Mouse (Mus musculus) liver, adult 2 months (tissue): ENCODE measurements around the gene Stmn1. TPM values are rescaled to one million over a fixed set of nuclear protein-coding genes. Genes with fewer than 3 reads are reported as not detected.

Experiments used
- DNase-seq: peaks from one replicate; pipeline ENCODE4 v3.0.0-alpha.2; 2011; ENCODE audit warnings: low read depth, low spot score; ENCODE audit errors: extremely low read depth
- H3K27ac ChIP-seq: fragments of 200-500 bp; replicated peaks from 2 replicates; pipeline ENCODE4 v1.5.1; 2012; ENCODE audit warnings: low read depth, mild to moderate bottlenecking, control low read depth, inconsistent platforms, low read length; ENCODE audit not compliant: insufficient read depth
- H3K27me3 ChIP-seq: fragments of 200-500 bp; 2 replicates; pipeline ENCODE4 v1.6.1; 2012; ENCODE audit warnings: mild to moderate bottlenecking, moderate library complexity, low read length, inconsistent platforms; ENCODE audit not compliant: control insufficient read depth, insufficient read depth
- H3K36me3 ChIP-seq: fragments of 200-500 bp; 2 replicates; pipeline ENCODE4 v1.6.1; 2012; ENCODE audit warnings: low read length, inconsistent platforms; ENCODE audit not compliant: control insufficient read depth, insufficient read depth
- H3K4me1 ChIP-seq: fragments of 200-500 bp; 2 replicates; pipeline ENCODE4 v1.6.1; 2011; ENCODE audit warnings: low read length; ENCODE audit not compliant: control insufficient read depth, insufficient read depth
- H3K4me3 ChIP-seq: fragments of 200-500 bp; 2 replicates; pipeline ENCODE4 v1.5.1; 2011; ENCODE audit warnings: low read depth, mild to moderate bottlenecking, control low read depth, low read length, moderate library complexity; ENCODE audit not compliant: insufficient read depth
- H3K79me2 ChIP-seq: fragments of 200-500 bp; 2 replicates; pipeline ENCODE4 v1.6.1; 2012; ENCODE audit warnings: inconsistent platforms, mild to moderate bottlenecking, low read length, moderate library complexity; ENCODE audit not compliant: control insufficient read depth, insufficient read depth
- H3K9ac ChIP-seq: fragments of 200-500 bp; 2 replicates; pipeline ENCODE4 v1.6.1; 2012; ENCODE audit warnings: low read depth, mild to moderate bottlenecking, control low read depth, inconsistent platforms, low read length
- CTCF ChIP-seq: fragments of 200-500 bp; IDR thresholded peaks from 2 replicates; pipeline ENCODE4 v1.5.1; 2011; ENCODE audit warnings: low read depth, low read length, control low read depth
- POLR2A ChIP-seq: fragments of 200-500 bp; IDR thresholded peaks from 2 replicates; pipeline ENCODE4 v1.6.1; 2011; ENCODE audit warnings: low read length, control low read depth; ENCODE audit not compliant: insufficient read depth; ENCODE audit errors: extremely low read depth
- WGBS: fragments of 180-500 bp; shearing (Covaris S2); methylation state at CpG from one replicate; pipeline ENCODE4 v1.1.7; 2018; 5-methylcytosine and 5-hydroxymethylcytosine counted together
- polyA plus RNA-seq: library from polyadenylated mRNA; depleted of rRNA; stranded (reverse); fragments of >200 nt; gene quantifications from 2 replicates; pipeline ENCODE4 v1.2.3, GENCODE M21; 2012
- total RNA-seq: library from RNA; depleted of rRNA; stranded (reverse); fragments of >200 nt; gene quantifications from 2 replicates; pipeline ENCODE4 v1.2.3, GENCODE M21; 2014

Gene Stmn1
- total and polyA plus RNA-seq, 2 experiments, result 0.49 to 4.4 TPM

- TF ChIP-seq CTCF (no peak), POLR2A (no peak)
- H3K4me1 ChIP-seq, result peaks cover 5% of the 10 kb centered on the region
- H3K4me3 ChIP-seq, result no peak overlapping the region
- H3K36me3 ChIP-seq, result no peaks in the 10 kb centered on the region
- no peaks in the 10 kb centered on the region for H3K27me3 ChIP-seq
- no peak overlapping the region for H3K9ac ChIP-seq
- H3K27ac ChIP-seq, result no peak overlapping the region
- 88% methylated on average over 4 of the region's 4 CpGs for WGBS
- no peak for DNase-seq
- no peaks in the 10 kb centered on the region for H3K79me2 ChIP-seq
Measured at GRCm38 (mm10) chr4:134479839-134480238, 11.7 kb downstream of the Stmn1 start.

DNA sequence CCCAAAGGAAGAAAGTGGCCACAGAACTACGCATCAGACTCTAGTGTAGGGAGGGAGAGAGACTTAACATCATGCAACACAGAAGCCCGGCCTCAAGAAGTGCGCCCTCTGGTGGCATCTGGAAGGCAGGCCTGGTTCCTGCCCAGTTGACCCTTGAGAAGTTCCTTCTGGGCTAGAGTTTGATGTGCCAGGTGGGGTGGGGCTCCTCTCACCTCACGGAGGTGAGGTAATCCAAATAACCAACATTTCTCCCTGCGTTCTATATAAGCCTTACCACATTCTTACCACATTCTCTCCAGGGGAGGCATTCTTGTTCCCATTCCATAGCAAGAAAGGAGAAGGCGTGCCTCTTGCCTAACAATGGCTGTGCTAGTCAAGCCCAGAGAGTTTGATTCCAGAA lies 12.7 kb downstream of the Stmn1 start:
- no peak overlapping the region for H3K27ac ChIP-seq
- no peak overlapping the region for H3K9ac ChIP-seq
- DNase-seq, result peak; percentile 52
- peaks cover 13% of the 10 kb centered on the region for H3K4me1 ChIP-seq
- TF ChIP-seq CTCF, result peak; percentile 95
- TF ChIP-seq POLR2A, result no peak
- no peaks in the 10 kb centered on the region for H3K27me3 ChIP-seq
- H3K36me3 ChIP-seq, result no peaks in the 10 kb centered on the region
- WGBS, result 26% methylated on average over 6 of the region's 6 CpGs
- no peak overlapping the region for H3K4me3 ChIP-seq
- H3K79me2 ChIP-seq, result no peaks in the 10 kb centered on the region

- TF ChIP-seq CTCF, result no peak
- TF ChIP-seq POLR2A, result no peak
- 73% methylated on average over 6 of the region's 6 CpGs for WGBS
Measured at GRCm38 (mm10) chr4:134481270-134481669, 13.2 kb downstream of the Stmn1 start.

GRCm38 (mm10) chr4:134482442-134482841 lies 14.3 kb downstream of the Stmn1 start:
- H3K36me3 ChIP-seq, result no peaks in the 10 kb centered on the region
- no peak for DNase-seq
- no peak overlapping the region for H3K9ac ChIP-seq
- TF ChIP-seq POLR2A, result no peak
- no peak for TF ChIP-seq CTCF
- no peaks in the 10 kb centered on the region for H3K27me3 ChIP-seq
- WGBS, result 54% methylated on average over 8 of the region's 8 CpGs
- H3K79me2 ChIP-seq, result no peaks in the 10 kb centered on the region
- H3K4me3 ChIP-seq, result no peak overlapping the region
- H3K27ac ChIP-seq, result no peak overlapping the region
- H3K4me1 ChIP-seq, result peaks cover 15% of the 10 kb centered on the region

More at GRCm38 (mm10) chr4:134481270-134481669, 13.2 kb downstream of the Stmn1 start:
- H3K79me2 ChIP-seq, result no peaks in the 10 kb centered on the region
- peaks cover 13% of the 10 kb centered on the region for H3K4me1 ChIP-seq
- no peaks in the 10 kb centered on the region for H3K27me3 ChIP-seq
- no peak overlapping the region for H3K9ac ChIP-seq
- DNase-seq, result no peak
- no peak overlapping the region for H3K27ac ChIP-seq
- no peak overlapping the region for H3K4me3 ChIP-seq
- no peaks in the 10 kb centered on the region for H3K36me3 ChIP-seq

DNA sequence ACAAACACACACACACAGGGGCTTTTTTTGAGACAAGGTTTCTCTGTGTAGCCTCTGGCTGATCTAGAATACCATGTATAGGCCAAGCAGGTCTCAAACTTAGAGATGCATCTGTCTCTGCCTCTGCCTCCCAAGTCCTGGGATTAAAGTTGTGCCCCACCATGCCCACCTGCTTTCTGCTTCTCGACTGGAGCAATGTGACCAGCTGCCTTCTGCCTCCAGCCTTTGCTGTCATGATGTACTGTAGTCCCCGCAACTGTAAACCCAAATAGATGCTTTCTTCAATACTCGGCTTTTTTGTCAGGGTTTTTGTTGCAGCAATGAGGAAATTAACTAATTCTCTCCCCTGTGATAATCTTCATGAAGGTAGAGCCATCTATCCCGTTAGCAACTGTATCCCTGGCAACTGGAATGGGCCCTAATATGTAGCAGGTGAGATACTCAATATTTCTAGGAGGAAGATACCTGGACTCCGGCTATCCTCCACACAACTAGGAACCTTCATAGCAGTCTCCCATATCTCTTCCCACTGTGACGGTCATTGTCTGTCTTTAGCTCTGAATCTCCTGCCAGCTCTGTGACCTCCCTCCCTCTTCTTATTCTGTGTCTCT lies 15.1 kb downstream of the Stmn1 start:
- Histone ChIP-seq H3K27ac (no peak overlapping the region), H3K4me3 (no peak overlapping the region), H3K9ac (no peak overlapping the region), H3K27me3 (no peaks in the 10 kb centered on the region), H3K4me1 (peaks cover 20% of the 10 kb centered on the region), H3K79me2 (no peaks in the 10 kb centered on the region), H3K36me3 (no peaks in the 10 kb centered on the region)
- 75% methylated on average over 6 of the region's 6 CpGs for WGBS
- TF ChIP-seq POLR2A, result no peak
- DNase-seq, result no peak

DNA sequence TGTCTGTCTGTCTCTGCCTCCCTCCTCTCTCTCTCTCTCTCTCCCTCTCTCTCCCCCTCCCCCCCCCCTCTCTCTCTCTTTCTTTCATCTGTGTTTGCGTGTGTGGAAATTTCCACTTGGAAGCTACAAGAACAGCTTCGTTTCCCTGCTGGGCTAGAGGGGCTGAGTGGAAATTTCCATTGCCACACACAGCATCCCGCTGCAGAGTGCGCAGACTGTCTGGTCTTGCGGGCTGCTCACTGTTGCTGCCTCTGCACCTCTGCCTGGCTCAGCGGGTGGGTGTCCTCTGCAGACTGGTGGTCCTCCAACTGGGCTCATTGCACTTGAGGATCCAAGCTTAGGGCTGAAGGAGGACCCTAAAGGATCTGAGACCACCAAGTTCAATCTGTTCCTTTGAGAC lies 15.6 kb downstream of the Stmn1 start:
- Histone ChIP-seq H3K9ac (no peak overlapping the region), H3K36me3 (no peaks in the 10 kb centered on the region), H3K4me1 (peaks cover 22% of the 10 kb centered on the region), H3K4me3 (no peak overlapping the region), H3K27me3 (no peaks in the 10 kb centered on the region), H3K79me2 (no peaks in the 10 kb centered on the region), H3K27ac (no peak overlapping the region)
- WGBS, result 62% methylated on average over 6 of the region's 6 CpGs
- TF ChIP-seq CTCF, result no peak
- no peak for TF ChIP-seq POLR2A
- DNase-seq, result no peak
